Mouse (Mus musculus) heart, embryonic 11.5 days (tissue): Measurements from ENCODE around the gene Sipa1l2. TPM values are rescaled to one million over a fixed set of nuclear protein-coding genes. Genes with fewer than 3 reads are reported as not detected.
A peak's percentile ranks its signal among the peaks of the same experiment; 100 is the strongest.

Experiments used
- ATAC-seq: fragments of 200-750 bp; cut with Nextera tagmentation; replicated peaks from 2 replicates; pipeline ENCODE4 v1.8.0; 2017; ENCODE audit warnings: moderate library complexity; ENCODE audit not compliant: insufficient number of reproducible peaks, low FRiP score, low TSS enrichment
- H3K27ac ChIP-seq: fragments of 300-500 bp; sonication (generic); 2 replicates; pipeline ENCODE4 v1.5.1; 2014; ENCODE audit warnings: mild to moderate bottlenecking, low read depth, low read length
- H3K27me3 ChIP-seq: fragments of 300-500 bp; sonication (generic); 2 replicates; pipeline ENCODE4 v1.6.1; 2014; ENCODE audit warnings: mild to moderate bottlenecking, low read length, mixed read lengths; ENCODE audit not compliant: control insufficient read depth, insufficient read depth
- H3K36me3 ChIP-seq: fragments of 300-500 bp; sonication (generic); 2 replicates; pipeline ENCODE4 v1.6.1; 2014; ENCODE audit warnings: mild to moderate bottlenecking, low read length, moderate library complexity, mixed read lengths; ENCODE audit not compliant: control insufficient read depth, insufficient read depth
- H3K4me1 ChIP-seq: fragments of 300-500 bp; sonication (generic); 2 replicates; pipeline ENCODE4 v1.6.1; 2014; ENCODE audit warnings: low read length; ENCODE audit not compliant: control insufficient read depth, insufficient read depth
- H3K4me2 ChIP-seq: fragments of 300-500 bp; sonication (generic); 2 replicates; pipeline ENCODE4 v1.6.1; 2014; ENCODE audit warnings: mild to moderate bottlenecking, moderate library complexity
- H3K4me3 ChIP-seq: fragments of 300-500 bp; sonication (generic); 2 replicates; pipeline ENCODE4 v1.5.1; 2014; ENCODE audit warnings: low read depth, low read length
- H3K9ac ChIP-seq: fragments of 300-500 bp; sonication (generic); 2 replicates; pipeline ENCODE4 v1.6.1; 2014; ENCODE audit warnings: mild to moderate bottlenecking, low read depth, low read length, moderate library complexity
- H3K9me3 ChIP-seq: fragments of 300-500 bp; sonication (generic); replicated peaks from 2 replicates; pipeline ENCODE4 v1.6.1; 2016; ENCODE audit warnings: low read length; ENCODE audit not compliant: control insufficient read depth
- WGBS: fragments of 180-500 bp; shearing (Covaris S2); extraction: QIAGEN DNeasy Blood & Tissue Kit; methylation state at CpG from one replicate; pipeline ENCODE4 v1.1.7; 2014; ENCODE audit not compliant: insufficient replicate concordance; 5-methylcytosine and 5-hydroxymethylcytosine counted together
- polyA plus RNA-seq: library from polyadenylated mRNA; unstranded; fragments of >200 nt; fragmentation: Nextera tagmentation; extraction: Ambion mirVana; gene quantifications from 2 replicates; pipeline ENCODE4 v1.2.1, GENCODE M21; 2014

Sipa1l2 gene
- polyA plus RNA-seq, 1 experiment from 2014 or later, result 16.8 TPM

GRCm38 (mm10) chr8:125375659-125376447, 193.8 kb downstream of the Sipa1l2 start:
- H3K27ac ChIP-seq, result no peak overlapping the region
- ATAC-seq, result no peak
- H3K9ac ChIP-seq, result no peak overlapping the region
- H3K4me1 ChIP-seq, result no peaks in the 10 kb centered on the region
- no peaks in the 10 kb centered on the region for H3K9me3 ChIP-seq
- 63% methylated on average over 8 of the region's 8 CpGs for WGBS
- H3K27me3 ChIP-seq, result no peaks in the 10 kb centered on the region
- no peak overlapping the region for H3K4me2 ChIP-seq
- H3K36me3 ChIP-seq, result no peaks in the 10 kb centered on the region
- H3K4me3 ChIP-seq, result no peak overlapping the region

- Histone ChIP-seq H3K4me2 (no peak overlapping the region), H3K4me3 (no peak overlapping the region), H3K36me3 (no peaks in the 10 kb centered on the region), H3K27me3 (no peaks in the 10 kb centered on the region), H3K9ac (no peak overlapping the region), H3K9me3 (no peaks in the 10 kb centered on the region), H3K4me1 (peaks cover 23% of the 10 kb centered on the region), H3K27ac (no peak overlapping the region)
- no peak for ATAC-seq
- 81% methylated on average over 4 of the region's 4 CpGs for WGBS
Measured at GRCm38 (mm10) chr8:125372596-125372995, 197.0 kb downstream of the Sipa1l2 start.

- Histone ChIP-seq H3K4me2 (no peak overlapping the region), H3K27me3 (no peaks in the 10 kb centered on the region), H3K4me1 (peaks cover 24% of the 10 kb centered on the region), H3K27ac (peak overlapping the region; percentile 54), H3K36me3 (no peaks in the 10 kb centered on the region), H3K9ac (no peak overlapping the region), H3K9me3 (no peaks in the 10 kb centered on the region), H3K4me3 (no peak overlapping the region)
- WGBS, result 57% methylated on average over 8 of the region's 8 CpGs
- ATAC-seq, result 0 out of 2 replicates have a peak, but pooled peaks have one; percentile 26
Measured at GRCm38 (mm10) chr8:125369491-125370236, 199.9 kb downstream of the Sipa1l2 start.

- WGBS, result 30% methylated on average over 4 of the region's 4 CpGs
- H3K27ac ChIP-seq, result peak overlapping the region; percentile 86
- no peak for ATAC-seq
Measured at GRCm38 (mm10) chr8:125368341-125369035, 201.1 kb downstream of the Sipa1l2 start.

More at GRCm38 (mm10) chr8:125368341-125369035, 201.1 kb downstream of the Sipa1l2 start:
- Histone ChIP-seq H3K4me3 (no peak overlapping the region), H3K4me1 (peaks cover 24% of the 10 kb centered on the region), H3K9me3 (no peaks in the 10 kb centered on the region), H3K36me3 (no peaks in the 10 kb centered on the region), H3K27me3 (no peaks in the 10 kb centered on the region), H3K4me2 (no peak overlapping the region), H3K9ac (peak overlapping the region; percentile 16; the same call in 1 of the 2 replicates)

Other genes starting within 250 kb of the Sipa1l2 start
- 6.1 and 8.1 TPM in 2 replicates for gene Map10, start 100.0 kb upstream of the Sipa1l2 start, polyA plus RNA-seq
- gene Ntpcr, start 160.2 kb upstream of the Sipa1l2 start, polyA plus RNA-seq, result 25.3 and 29.5 TPM in 2 replicates